Mouse (Mus musculus): ENCODE results near the gene Nanos1.

DNA sequence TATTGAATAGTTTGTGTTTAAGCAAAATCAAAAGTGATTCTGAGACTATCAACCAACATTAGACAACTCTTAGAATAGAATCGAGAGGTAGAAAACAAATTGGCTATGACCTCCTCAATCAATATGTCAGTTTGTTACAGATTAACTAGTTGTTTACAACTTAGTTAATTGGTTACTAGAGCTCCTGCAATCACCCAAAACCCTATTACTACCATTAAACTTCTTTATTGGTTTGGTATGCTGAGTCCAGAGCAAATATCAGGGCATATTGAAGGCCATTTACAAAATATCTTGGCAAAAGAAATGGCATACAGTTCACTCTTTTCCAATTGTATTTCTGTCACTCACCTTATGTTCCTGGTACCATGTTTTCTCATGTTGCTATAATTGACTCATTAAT lies 8.0 kb upstream of the Nanos1 start:
- TF ChIP-seq POLR2A (IDR thresholded peaks at IDR 0.05; ENCODE audit: control insufficient read depth, extremely low read depth, insufficient read depth, low read length, poor library complexity), result no peak
- TF ChIP-seq CTCF (IDR thresholded peaks at IDR 0.05; ENCODE audit: borderline replicate concordance, control insufficient read depth, extremely low read depth, insufficient read depth, low read length, poor library complexity), result no peak
